In genomic region chrX:15253281-15253680, GRCm38 (mm10) we compare ENCODE assay signal across 15 mouse cellular contexts.
A peak's percentile ranks its signal among the peaks of the same experiment; 100 is the strongest.
DNase-seq lines count a peak whose midpoint lies in the region.
"Had no signal": no experiment of that assay in that cellular context is flagged by ENCODE, and none has a peak within 500 bp of the region (broad histone marks: within the 10 kb centered on the region; RNA-seq: fewer than 3 reads in every experiment).

No protein-coding gene starts in this region.

- DNase-seq in layer of hippocampus, adult 11-12 months (ENCODE audit: low spot score): peak; percentile 1
- no peak for DNase-seq in layer of hippocampus, postnatal 36 days
- peak; percentile 4 for DNase-seq in layer of hippocampus, adult 9-11 months
- DNase-seq in layer of hippocampus, adult 9-10 months (ENCODE audit: low spot score): no peak
- peak; percentile 49 for DNase-seq in fat pad, adult 2 months (ENCODE audit: extremely low read depth, low read depth, low spot score)
- DNase-seq in lung, postnatal 25 days (ENCODE audit: low spot score): no peak
- DNase-seq: adrenal gland, adult 8-10 months; adrenal gland, postnatal 25 days; cerebellum, adult 11 months; cerebellum, adult 2 months; cerebellum, adult 9-11 months; cerebellum, postnatal 25 days; gastrocnemius, postnatal 10 days; gastrocnemius, postnatal 36 days; heart, adult 11 months had no signal

Comparison
In these comparisons a context has a peak if more than half of its experiments do, and no peak if none do; other contexts are left out.
1. DNase-seq: peak in layer of hippocampus, adult 11-12 months (single experiment), layer of hippocampus, adult 9-11 months (single experiment) and fat pad, adult 2 months (single experiment); none in layer of hippocampus, postnatal 36 days (0 of 2), layer of hippocampus, adult 9-10 months (single experiment) and lung, postnatal 25 days (single experiment).